Mouse (Mus musculus) heart, embryonic 15.5 days (tissue): ENCODE data around the gene Nbeal1. TPM values are rescaled to one million over a fixed set of nuclear protein-coding genes. Genes with fewer than 3 reads are reported as not detected.
"Not testable (repeated sequence)": the region's sequence is repeated elsewhere in the genome, so short reads cannot be mapped to it uniquely, and the experiment has no call there.

Experiments used
- ATAC-seq: fragments of 200-750 bp; cut with Nextera tagmentation; replicated peaks from 2 replicates; pipeline ENCODE4 v1.8.0; 2017; ENCODE audit warnings: low read depth, moderate TSS enrichment; ENCODE audit not compliant: insufficient number of reproducible peaks, insufficient read depth, low FRiP score
- H3K27ac ChIP-seq: fragments of 300-500 bp; sonication (generic); 2 replicates; pipeline ENCODE4 v1.5.1; 2015; ENCODE audit warnings: mild to moderate bottlenecking, inconsistent platforms
- H3K27me3 ChIP-seq: fragments of 300-500 bp; sonication (generic); 2 replicates; pipeline ENCODE4 v1.6.1; 2015; ENCODE audit warnings: inconsistent platforms
- H3K36me3 ChIP-seq: fragments of 300-500 bp; sonication (generic); 2 replicates; pipeline ENCODE4 v1.6.1; 2015; ENCODE audit warnings: mild to moderate bottlenecking, inconsistent platforms
- H3K4me1 ChIP-seq: fragments of 300-500 bp; sonication (generic); replicated peaks from 2 replicates; pipeline ENCODE4 v1.6.1; 2015; ENCODE audit warnings: inconsistent platforms
- H3K4me2 ChIP-seq: fragments of 300-500 bp; sonication (generic); 2 replicates; pipeline ENCODE4 v1.6.1; 2015; ENCODE audit warnings: inconsistent platforms, mild to moderate bottlenecking, moderate library complexity
- H3K4me3 ChIP-seq: fragments of 300-500 bp; sonication (generic); 2 replicates; pipeline ENCODE4 v1.5.1; 2015; ENCODE audit warnings: mild to moderate bottlenecking, inconsistent platforms
- H3K9ac ChIP-seq: fragments of 300-500 bp; sonication (generic); 2 replicates; pipeline ENCODE4 v1.6.1; 2015; ENCODE audit warnings: mild to moderate bottlenecking, inconsistent platforms
- H3K9me3 ChIP-seq: fragments of 300-500 bp; sonication (generic); replicated peaks from 2 replicates; pipeline ENCODE4 v1.6.1; 2016; ENCODE audit warnings: inconsistent platforms
- WGBS: fragments of 180-500 bp; shearing (Covaris S2); methylation state at CpG from one replicate; pipeline ENCODE4 v1.1.7; 2015; ENCODE audit warnings: mixed read lengths; 5-methylcytosine and 5-hydroxymethylcytosine counted together
- polyA plus RNA-seq: library from polyadenylated mRNA; unstranded; fragments of >200 nt; fragmentation: Nextera tagmentation; extraction: Ambion mirVana; gene quantifications from 2 replicates; pipeline ENCODE4 v1.2.1, GENCODE M21; 2015

Gene Nbeal1
- 6.8 and 6.9 TPM in 2 replicates for polyA plus RNA-seq

DNA sequence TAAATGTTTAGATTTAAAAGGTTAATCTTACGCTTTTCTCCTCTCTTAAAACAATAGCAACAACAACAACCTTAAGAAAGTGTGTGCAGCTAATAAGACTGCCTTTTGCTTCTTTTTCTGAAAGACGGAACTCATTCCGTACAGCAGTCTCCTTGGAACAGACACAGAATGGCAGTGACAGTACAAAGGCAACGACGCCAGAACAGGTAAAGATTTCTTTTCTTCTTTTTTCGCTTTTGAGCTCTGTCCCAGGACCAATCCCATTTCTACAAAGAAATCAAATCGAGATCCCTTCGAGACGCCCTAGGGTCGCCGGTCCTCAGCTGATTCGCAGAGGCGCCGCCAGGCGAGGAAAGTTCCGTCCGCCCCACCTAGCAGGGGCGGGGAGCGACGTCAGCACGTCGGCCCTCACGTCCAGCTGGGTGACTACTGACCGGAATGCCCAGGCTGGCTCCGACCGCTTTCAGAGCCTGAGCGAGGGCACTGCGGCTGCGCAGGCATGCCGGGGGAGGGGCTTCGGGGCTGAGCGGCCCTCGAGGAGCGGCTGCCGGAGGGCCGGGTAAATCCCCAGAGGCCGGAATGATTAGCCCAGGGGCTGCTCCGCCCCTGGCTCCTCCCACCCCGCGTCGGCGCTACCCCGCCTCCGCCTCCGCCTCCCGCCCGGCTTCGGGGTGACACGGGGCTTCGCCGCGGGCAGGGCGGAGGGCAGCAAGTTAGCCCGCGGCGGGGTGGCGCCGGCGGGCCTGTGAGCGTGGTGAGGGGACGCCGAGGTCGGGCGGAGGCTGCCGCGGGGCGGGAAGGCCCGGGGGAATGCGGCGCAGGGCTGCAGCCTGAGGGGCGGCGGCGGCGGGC lies at the start of gene Nbeal1:
Nbeal1 (plus strand) TSS at position 668 of the 852 bp plus-strand sequence.
- peak; percentile 100 for ATAC-seq
- under 1% methylated on average over 69 of the region's 74 CpGs for WGBS
- no peaks in the 10 kb centered on the region for H3K9me3 ChIP-seq
- peak within 1 kb of the TSS; percentile 88 for H3K9ac ChIP-seq
- no peaks in the 10 kb centered on the region for H3K36me3 ChIP-seq
- H3K4me3 ChIP-seq = peak within 1 kb of the TSS; percentile 82
- no peaks in the 10 kb centered on the region for H3K27me3 ChIP-seq
- peaks cover 10% of the 10 kb centered on the region for H3K4me1 ChIP-seq
- H3K27ac ChIP-seq = peak within 1 kb of the TSS; percentile 98
- peak within 1 kb of the TSS; percentile 64 for H3K4me2 ChIP-seq

DNA sequence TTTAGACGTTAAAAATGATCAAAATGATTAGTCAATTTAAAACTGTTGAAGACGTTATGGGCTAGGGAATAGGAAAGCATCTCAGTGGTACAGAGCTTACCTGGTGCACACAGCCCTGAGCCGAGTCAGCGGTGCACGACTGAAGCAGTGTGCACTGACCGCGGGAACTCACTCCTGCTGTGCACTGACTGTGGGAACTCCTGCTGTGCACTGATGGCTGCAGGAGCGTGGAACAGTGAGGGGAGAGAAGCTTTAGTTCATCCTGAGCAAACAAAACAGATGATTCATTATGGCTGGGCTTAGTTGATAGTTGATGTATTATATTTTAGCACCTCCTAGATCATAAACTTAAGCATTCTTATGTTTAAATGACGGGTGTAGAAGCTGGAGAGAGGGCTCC lies 43.1 kb upstream of the Nbeal1 start:
- Histone ChIP-seq H3K9me3 (no peaks in the 10 kb centered on the region), H3K4me2 (no peak overlapping the region), H3K9ac (no peak overlapping the region), H3K36me3 (no peaks in the 10 kb centered on the region; the same call in 1 of the 2 replicates), H3K27ac (no peak overlapping the region), H3K27me3 (no peaks in the 10 kb centered on the region), H3K4me1 (no peaks in the 10 kb centered on the region), H3K4me3 (no peak overlapping the region)
- ATAC-seq = no peak
- 64% methylated on average over 9 of the region's 9 CpGs for WGBS

DNA sequence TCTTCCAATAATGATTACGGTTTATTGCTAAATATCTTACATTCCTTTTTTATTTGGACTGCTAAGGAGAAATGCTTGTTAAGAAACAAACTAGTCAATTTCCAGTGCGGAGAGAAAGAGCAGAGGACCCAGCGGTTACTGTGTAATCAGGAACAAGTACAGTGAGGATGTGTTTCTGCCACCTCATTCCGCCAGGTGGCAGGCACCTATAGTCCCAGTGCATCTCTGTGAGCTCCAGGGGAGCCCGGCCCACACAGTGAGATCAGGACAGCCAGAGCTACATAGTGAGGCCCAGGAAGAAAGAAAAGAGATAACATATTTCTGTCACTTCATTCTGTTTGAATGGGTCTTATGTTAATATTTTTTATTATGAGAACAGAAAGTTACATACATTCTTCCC lies 27.7 kb upstream of the Nbeal1 start:
- Histone ChIP-seq H3K9me3 (no peaks in the 10 kb centered on the region), H3K36me3 (peaks cover 6% of the 10 kb centered on the region), H3K4me1 (no peaks in the 10 kb centered on the region), H3K27me3 (no peaks in the 10 kb centered on the region), H3K9ac (no peak overlapping the region), H3K4me2 (no peak overlapping the region), H3K4me3 (no peak overlapping the region), H3K27ac (no peak overlapping the region)
- 73% methylated on average over 5 of the region's 5 CpGs for WGBS
- no peak for ATAC-seq

DNA sequence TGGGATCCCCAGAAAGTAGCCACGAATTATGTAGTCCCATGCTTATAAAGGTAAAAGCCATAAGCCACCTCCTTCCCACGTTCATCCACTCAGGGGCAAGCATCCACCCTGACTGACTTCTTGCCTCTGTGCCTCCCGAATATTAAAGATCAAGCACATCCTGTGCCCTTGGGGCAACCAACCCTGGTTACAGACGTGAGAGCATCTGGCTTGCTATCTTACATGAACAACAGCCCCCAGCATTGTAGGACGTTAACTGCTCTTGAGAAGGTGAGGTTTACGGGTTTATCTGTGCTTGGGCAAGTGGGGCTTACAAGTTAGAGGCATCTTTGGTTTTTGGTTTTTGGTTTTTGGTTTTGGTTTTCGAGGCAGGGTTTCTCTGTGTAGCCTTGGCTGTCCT lies 23.7 kb upstream of the Nbeal1 start:
- no peaks in the 10 kb centered on the region for H3K4me1 ChIP-seq

DNA sequence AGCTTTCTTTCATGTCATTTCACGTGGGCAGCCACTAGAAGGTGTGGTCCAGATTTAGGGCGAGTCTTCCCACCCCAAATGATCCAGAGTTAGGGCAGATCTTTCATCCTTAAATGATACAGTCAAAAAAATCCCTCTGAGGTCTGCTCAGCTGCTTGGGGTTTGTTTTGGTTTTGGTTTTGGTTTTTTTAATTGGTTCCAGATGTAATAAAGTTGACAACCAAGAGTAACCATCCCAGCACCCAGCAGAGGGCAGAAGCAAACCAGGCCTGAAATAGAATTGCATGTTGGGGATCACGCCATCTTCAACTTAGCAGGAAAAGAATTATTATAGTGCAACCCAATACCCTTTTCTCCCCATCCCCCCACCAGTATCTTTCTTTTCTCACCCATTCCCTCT lies 22.0 kb upstream of the Nbeal1 start:
- Histone ChIP-seq H3K36me3 (no peaks in the 10 kb centered on the region), H3K9ac (no peak overlapping the region)
- no peak for ATAC-seq

More for the DNA sequence above, 23.7 kb upstream of the Nbeal1 start:
- ATAC-seq = no peak
- WGBS = 82% methylated on average over 7 of the region's 7 CpGs
- H3K27ac ChIP-seq = no peak overlapping the region
- no peaks in the 10 kb centered on the region for H3K27me3 ChIP-seq
- H3K9me3 ChIP-seq = no peaks in the 10 kb centered on the region
- no peak overlapping the region for H3K4me3 ChIP-seq
- H3K36me3 ChIP-seq = no peaks in the 10 kb centered on the region
- no peak overlapping the region for H3K9ac ChIP-seq
- no peak overlapping the region for H3K4me2 ChIP-seq

DNA sequence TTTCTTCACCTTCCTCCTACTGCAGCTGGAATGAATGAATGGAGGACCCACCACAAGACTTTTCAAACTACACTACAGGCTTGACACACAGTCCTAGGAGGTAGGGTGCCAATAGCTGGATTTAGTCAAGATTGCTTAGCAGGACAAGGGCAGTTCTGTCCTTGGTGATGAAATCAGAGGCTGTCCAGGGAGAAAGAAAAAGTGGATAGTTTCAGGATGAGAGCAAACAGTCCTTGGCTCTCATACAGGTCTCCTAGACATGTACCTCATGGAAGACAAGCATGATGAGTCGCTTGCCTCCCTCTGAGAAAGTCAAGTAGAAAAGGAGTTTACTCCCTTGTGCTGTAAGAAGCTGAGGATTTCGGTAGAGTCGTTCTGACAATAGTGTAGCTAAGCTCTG lies 16.7 kb upstream of the Nbeal1 start:
- H3K4me3 ChIP-seq = no peak overlapping the region
- no peaks in the 10 kb centered on the region for H3K36me3 ChIP-seq
- no peak overlapping the region for H3K4me2 ChIP-seq
- H3K9ac ChIP-seq = no peak overlapping the region
- no peaks in the 10 kb centered on the region for H3K27me3 ChIP-seq
- no peaks in the 10 kb centered on the region for H3K9me3 ChIP-seq
- H3K27ac ChIP-seq = no peak overlapping the region
- WGBS = 80% methylated on average over 3 of the region's 3 CpGs
- ATAC-seq = no peak
- no peaks in the 10 kb centered on the region for H3K4me1 ChIP-seq

More for the DNA sequence above, 22.0 kb upstream of the Nbeal1 start:
- H3K4me2 ChIP-seq = no peak overlapping the region
- H3K27me3 ChIP-seq = no peaks in the 10 kb centered on the region
- no peaks in the 10 kb centered on the region for H3K4me1 ChIP-seq
- no peak overlapping the region for H3K4me3 ChIP-seq
- no peaks in the 10 kb centered on the region for H3K9me3 ChIP-seq
- 38% methylated on average over 3 of the region's 3 CpGs for WGBS
- no peak overlapping the region for H3K27ac ChIP-seq

DNA sequence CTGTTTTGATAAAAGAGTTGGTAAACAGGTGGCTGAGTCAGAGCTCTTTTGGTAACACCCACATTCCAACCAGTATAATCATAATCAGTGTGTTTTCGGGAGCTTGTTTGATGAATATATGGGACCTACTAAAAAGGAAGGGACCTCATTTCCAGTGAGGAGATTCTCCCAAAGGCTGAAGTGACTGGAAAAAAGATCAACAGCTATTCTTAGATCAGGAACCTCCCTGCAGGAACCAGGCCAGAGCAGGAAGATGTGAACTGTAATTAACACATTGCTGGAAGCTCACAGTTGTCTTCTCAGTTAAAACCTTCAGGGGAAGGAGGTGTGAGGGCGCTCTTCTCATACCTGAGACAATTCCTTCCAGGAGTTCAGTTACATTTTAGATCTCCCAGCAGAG lies 10.8 kb upstream of the Nbeal1 start:
- 59% methylated on average over 2 of the region's 2 CpGs for WGBS
- Histone ChIP-seq H3K4me1 (peaks cover 4% of the 10 kb centered on the region; the same call in 1 of the 2 replicates), H3K4me2 (no peak overlapping the region), H3K9ac (no peak overlapping the region), H3K36me3 (no peaks in the 10 kb centered on the region), H3K9me3 (no peaks in the 10 kb centered on the region), H3K27ac (no peak overlapping the region), H3K27me3 (no peaks in the 10 kb centered on the region), H3K4me3 (no peak overlapping the region)
- no peak for ATAC-seq

DNA sequence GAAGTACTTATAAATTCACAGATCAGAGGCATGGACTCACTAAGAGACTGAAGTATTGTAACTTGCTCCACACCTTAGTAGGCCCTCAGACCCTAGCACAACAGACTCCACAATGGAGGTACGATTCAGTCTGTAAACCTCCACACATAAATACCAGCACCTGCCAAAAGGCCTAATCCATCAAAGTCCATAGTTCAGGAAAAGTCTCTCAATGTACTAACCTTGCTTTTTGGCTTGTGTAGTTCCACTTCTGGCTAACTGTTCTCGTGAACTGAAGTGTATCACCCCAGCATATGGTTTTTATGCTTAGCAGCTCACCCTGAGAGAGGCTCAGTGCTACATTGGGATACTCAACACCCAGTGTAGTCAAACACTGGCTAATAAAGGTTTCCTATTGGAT lies 10.1 kb upstream of the Nbeal1 start:
- Histone ChIP-seq H3K4me3 (no peak overlapping the region), H3K9me3 (no peaks in the 10 kb centered on the region), H3K27me3 (no peaks in the 10 kb centered on the region), H3K4me1 (peaks cover 4% of the 10 kb centered on the region; the same call in 1 of the 2 replicates), H3K4me2 (no peak overlapping the region), H3K27ac (no peak overlapping the region), H3K9ac (no peak overlapping the region), H3K36me3 (no peaks in the 10 kb centered on the region)
- no peak for ATAC-seq
- WGBS = 76% methylated on average over 2 of the region's 2 CpGs

DNA sequence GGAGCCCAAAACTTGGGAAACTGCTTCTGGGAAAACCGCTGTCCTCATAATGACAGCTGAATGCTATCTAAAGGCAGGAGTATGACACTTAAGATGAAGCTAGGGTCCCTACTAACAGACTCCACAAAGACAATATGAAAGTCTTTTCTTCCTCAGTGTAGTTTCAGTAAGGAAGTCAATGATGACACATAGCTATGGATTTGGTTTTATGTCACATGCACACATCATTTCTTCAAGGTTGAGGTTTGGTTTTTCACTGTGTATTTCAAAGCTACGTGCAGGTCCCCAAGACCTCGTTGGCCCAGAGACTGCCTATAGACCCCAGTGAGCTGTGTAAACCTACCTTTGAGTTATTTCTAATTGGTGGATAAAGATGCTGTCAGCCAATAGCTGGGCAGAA lies 7.3 kb upstream of the Nbeal1 start:
- H3K4me2 ChIP-seq = no peak overlapping the region
- no peaks in the 10 kb centered on the region for H3K27me3 ChIP-seq
- H3K27ac ChIP-seq = no peak overlapping the region
- H3K9me3 ChIP-seq = no peaks in the 10 kb centered on the region
- H3K4me1 ChIP-seq = peaks cover 4% of the 10 kb centered on the region; the same call in 1 of the 2 replicates
- no peak for ATAC-seq
- H3K9ac ChIP-seq = no peak overlapping the region
- 71% methylated on average over 3 of the region's 3 CpGs for WGBS
- H3K36me3 ChIP-seq = no peaks in the 10 kb centered on the region
- no peak overlapping the region for H3K4me3 ChIP-seq

DNA sequence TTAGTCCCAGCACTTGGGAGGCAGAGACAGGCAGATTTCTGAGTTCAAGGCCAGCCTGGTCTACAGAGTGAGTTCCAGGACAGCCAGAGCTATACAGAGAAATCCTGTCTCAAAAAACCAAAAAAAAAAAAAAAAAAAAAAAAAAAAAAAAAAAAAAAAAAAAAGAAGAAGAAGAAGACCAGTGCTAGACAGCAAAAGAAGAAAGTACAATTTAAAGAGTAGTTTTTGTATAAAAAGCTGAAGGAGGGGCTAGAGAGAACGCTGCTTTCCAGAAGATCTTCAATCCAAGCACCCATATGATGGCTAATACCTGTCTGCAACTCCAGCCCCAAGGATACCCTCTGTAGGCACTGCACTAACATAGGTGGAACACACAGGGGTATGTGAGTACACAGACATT lies 2.6 kb upstream of the Nbeal1 start:
- not testable (repeated sequence) for H3K36me3 ChIP-seq, H3K27me3 ChIP-seq, H3K4me3 ChIP-seq, H3K9ac ChIP-seq, H3K9me3 ChIP-seq, ATAC-seq, H3K4me2 ChIP-seq, H3K27ac ChIP-seq
- peaks cover 10% of the 10 kb centered on the region for H3K4me1 ChIP-seq
- 76% methylated on average over 1 of the region's 1 CpGs for WGBS

DNA sequence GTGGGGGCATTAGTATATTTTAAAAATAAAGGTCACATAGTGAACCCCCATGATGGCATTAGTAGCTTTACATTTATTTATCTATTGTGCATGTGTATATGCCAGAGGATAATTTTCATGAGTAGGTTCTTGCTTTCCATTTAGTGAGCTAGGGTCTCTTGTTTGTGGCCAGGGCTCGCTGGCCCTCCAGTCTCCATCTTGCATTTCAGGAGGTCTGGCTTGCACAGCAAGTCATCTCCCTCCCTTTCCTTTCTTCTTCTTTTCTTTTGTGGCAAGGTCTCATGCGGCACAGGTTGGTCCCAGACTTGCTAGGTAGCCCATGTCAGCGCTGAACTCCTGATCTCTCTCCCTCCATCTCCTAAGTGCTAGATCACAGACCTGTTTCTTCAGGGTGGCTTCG lies 1.0 kb upstream of the Nbeal1 start:
- WGBS = 28% methylated on average over 4 of the region's 4 CpGs
- H3K36me3 ChIP-seq = no peaks in the 10 kb centered on the region
- H3K27me3 ChIP-seq = no peaks in the 10 kb centered on the region
- no peaks in the 10 kb centered on the region for H3K9me3 ChIP-seq
- no peak for ATAC-seq
- H3K4me1 ChIP-seq = peaks cover 10% of the 10 kb centered on the region
- H3K27ac ChIP-seq = peak overlapping the region; percentile 98; the same call in 1 of the 2 replicates
- H3K4me3 ChIP-seq = peak overlapping the region; percentile 82
- H3K4me2 ChIP-seq = peak overlapping the region; percentile 64
- peak overlapping the region; percentile 61; the same call in 1 of the 2 replicates for H3K9ac ChIP-seq

DNA sequence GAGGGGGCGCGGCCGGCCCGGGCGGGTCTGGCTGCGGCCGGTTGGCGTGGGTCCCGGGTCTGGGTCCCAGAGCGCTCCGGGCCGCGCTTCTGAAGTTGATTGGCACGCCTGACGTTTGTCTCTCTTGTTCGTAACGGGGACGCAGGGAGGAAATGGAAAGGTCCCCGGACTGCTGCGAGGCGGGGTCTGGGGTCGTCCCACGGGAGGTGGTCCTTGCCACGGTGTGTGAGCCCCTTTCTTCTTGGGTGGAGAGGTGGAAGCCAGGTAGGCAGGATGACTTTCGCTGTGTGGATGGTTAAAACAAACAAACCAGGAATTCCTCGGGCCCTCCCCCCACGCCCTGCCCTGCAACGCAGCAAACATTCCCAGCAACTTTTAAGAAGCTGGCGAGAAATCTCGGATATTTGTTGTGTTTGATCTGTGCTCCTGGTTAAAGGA lies 404 bp downstream of the Nbeal1 start:
- WGBS = under 1% methylated on average over 27 of the region's 30 CpGs
- ATAC-seq = peak; percentile 74; the same call in 1 of the 2 replicates

More for the DNA sequence above, 404 bp downstream of the Nbeal1 start:
- peaks cover 10% of the 10 kb centered on the region for H3K4me1 ChIP-seq
- peak overlapping the region; percentile 64 for H3K4me2 ChIP-seq
- peak overlapping the region; percentile 82 for H3K4me3 ChIP-seq
- H3K9me3 ChIP-seq = no peaks in the 10 kb centered on the region
- H3K36me3 ChIP-seq = no peaks in the 10 kb centered on the region
- H3K9ac ChIP-seq = peak overlapping the region; percentile 88
- no peaks in the 10 kb centered on the region for H3K27me3 ChIP-seq
- H3K27ac ChIP-seq = peak overlapping the region; percentile 98
